Mouse (Mus musculus): Measurements from ENCODE around the gene Olfr153. TPM values are rescaled to one million over a fixed set of nuclear protein-coding genes. Genes with fewer than 3 reads are reported as not detected.

Gene Olfr153
- not detected for total RNA-seq (2023)

DNA sequence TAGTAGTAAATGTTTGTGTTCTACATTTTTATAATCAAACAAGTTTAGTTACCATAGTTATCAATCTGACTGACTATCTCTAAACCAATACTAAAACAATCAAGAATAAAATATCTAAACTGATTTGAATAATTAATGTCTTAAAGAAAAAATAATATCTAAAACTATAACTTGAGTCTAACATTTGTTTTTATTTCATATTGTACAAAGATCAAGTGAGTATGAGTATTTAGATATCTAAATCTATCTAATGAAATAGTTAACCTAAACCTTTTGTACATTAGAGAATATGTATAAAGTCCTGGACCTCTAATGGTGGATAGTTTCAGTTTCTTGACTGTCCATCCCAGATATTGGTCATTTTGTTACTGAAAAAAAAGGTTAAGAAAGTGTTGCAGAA is at the start of gene Olfr153:
Gene Olfr153 (plus strand): TSS at position 301 of the 400 bp plus-strand sequence.

DNA sequence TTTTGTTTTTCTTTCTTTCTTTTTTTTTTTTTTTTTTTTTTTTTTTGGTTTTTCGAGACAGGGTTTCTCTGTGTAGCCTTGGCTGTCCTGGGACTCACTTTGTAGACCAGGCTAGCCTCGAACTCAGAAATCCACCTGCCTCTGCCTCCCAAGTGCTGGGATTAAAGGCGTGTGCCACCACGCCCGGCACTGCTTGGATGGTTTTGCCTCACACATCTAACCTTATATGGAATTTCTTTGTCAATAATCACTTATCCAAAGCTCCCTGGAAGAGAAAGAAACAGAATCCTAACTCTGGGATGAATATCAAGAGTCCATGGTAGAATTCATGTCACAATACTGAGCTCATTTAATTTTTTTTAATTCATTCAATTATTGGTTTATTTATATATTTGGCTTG is 34.6 kb upstream of the Olfr153 start, which contains the start of gene Pramel7:
Gene Pramel7 (minus strand): TSS at position 101 of the 400 bp plus-strand sequence.

DNA sequence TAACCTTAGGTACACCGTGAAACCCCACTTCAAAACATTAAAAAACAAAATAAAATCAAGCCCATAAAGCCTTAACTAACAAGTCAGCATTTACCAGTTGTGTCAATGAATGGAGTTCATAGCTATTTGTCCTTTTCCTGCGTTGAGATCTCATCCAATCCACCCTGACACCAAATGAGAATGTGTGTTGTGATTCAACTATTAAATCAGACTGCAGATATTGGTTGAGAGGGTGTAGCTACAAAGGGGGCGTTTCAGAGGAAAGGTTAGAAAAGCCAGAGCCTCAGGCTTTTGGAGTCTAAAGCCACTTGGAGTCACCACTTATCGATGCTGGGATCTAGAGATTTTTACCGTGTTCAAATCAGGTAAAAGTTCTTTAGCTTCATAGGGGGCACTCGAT is 25.3 kb upstream of the Olfr153 start, which contains the start of gene Pramel6:
Gene Pramel6 (plus strand): TSS at position 301 of the 400 bp plus-strand sequence.

DNA sequence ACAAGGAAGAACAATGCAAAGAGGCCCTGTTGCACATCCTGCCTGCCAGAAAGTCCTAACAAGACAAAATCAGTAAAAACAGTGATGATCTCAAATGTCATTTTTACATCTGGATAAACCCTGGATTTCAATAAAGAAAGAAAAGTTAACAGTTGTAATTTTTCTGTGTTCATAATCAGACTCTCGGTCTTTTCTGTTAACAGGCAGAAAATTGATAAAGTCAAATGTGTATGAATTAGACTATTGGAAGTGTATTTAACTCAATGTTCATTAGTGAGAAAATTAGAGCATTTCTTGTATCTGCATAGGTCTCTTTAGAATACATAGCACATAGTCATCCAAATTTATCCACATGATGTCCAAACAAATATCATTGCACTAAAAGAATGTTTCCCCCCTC is 13.8 kb downstream of the Olfr153 start, which contains the start of gene Olfr1128:
Gene Olfr1128 (minus strand): TSS at position 101 of the 400 bp plus-strand sequence.

DNA sequence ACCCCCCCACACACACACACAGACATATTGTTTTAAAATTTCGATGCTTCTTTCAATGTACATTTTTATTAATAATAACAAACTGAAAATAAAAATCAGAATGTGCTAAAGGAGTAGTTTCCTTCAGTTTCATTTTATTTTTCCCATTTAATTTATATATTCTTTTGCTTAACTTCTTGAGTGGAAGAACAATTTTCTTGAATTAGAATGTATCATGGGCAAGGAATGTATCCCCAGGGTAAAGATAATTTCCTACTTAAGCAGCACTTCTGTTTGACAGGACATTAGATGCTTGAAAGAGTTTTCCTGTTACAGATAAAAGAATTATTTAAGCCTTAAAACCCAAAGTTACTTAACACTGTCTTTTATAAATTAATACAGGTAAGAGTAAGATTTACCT is 42.0 kb downstream of the Olfr153 start, which contains the start of gene Olfr1129:
Gene Olfr1129 (plus strand): TSS at position 301 of the 400 bp plus-strand sequence.

Other genes starting within 250 kb of the Olfr153 start
- gene Olfr1118, start 224.2 kb upstream of the Olfr153 start, total RNA-seq (2023) = not detected
- not detected for gene Olfr1120, start 177.0 kb upstream of the Olfr153 start, total RNA-seq (2023)
- gene Olfr1121, start 161.9 kb upstream of the Olfr153 start, total RNA-seq (2023) = not detected
- gene Olfr1122, start 145.9 kb upstream of the Olfr153 start, total RNA-seq (2023) = 0.38 TPM
- not detected for gene Olfr1123, start 115.2 kb upstream of the Olfr153 start, total RNA-seq (2023)
- not detected for gene Olfr1124, start 101.5 kb upstream of the Olfr153 start, total RNA-seq (2023)
- gene Olfr1126, start 77.8 kb upstream of the Olfr153 start, total RNA-seq (2023) = not detected
- not detected for gene Pramel7, start 34.7 kb upstream of the Olfr153 start, total RNA-seq (2023)
- not detected for gene Pramel6, start 25.2 kb upstream of the Olfr153 start, total RNA-seq (2023)
- gene Olfr1128, start 13.7 kb downstream of the Olfr153 start, total RNA-seq (2023) = not detected
- not detected for gene Olfr1129, start 42.1 kb downstream of the Olfr153 start, total RNA-seq (2023)
- not detected for gene Olfr1130, start 74.4 kb downstream of the Olfr153 start, total RNA-seq (2023)
- not detected for gene Olfr1131, start 95.3 kb downstream of the Olfr153 start, total RNA-seq (2023)
- not detected for gene Olfr1132, start 105.7 kb downstream of the Olfr153 start, total RNA-seq (2023)
- gene Olfr1133, start 115.6 kb downstream of the Olfr153 start, total RNA-seq (2023) = not detected
- gene Olfr1134, start 126.7 kb downstream of the Olfr153 start, total RNA-seq (2023) = not detected
- gene Olfr1135, start 141.9 kb downstream of the Olfr153 start, total RNA-seq (2023) = not detected
- not detected for gene Olfr1136, start 162.2 kb downstream of the Olfr153 start, total RNA-seq (2023)
- gene Olfr1137, start 181.4 kb downstream of the Olfr153 start, total RNA-seq (2023) = not detected
- gene Olfr1138, start 208.2 kb downstream of the Olfr153 start, total RNA-seq (2023) = not detected
- not detected for gene Olfr1140, start 212.0 kb downstream of the Olfr153 start, total RNA-seq (2023)
- not detected for gene Olfr1141, start 222.2 kb downstream of the Olfr153 start, total RNA-seq (2023)
- not detected for gene Olfr152, start 247.7 kb downstream of the Olfr153 start, total RNA-seq (2023)

All from CD4-positive naive resting alpha-beta T cell, adult 76 days (primary cell).